Mouse (Mus musculus) megakaryocyte, embryonic 14.5 days (primary cell): ENCODE measurements at regions not wholly inside any gene's neighbourhood (a gene's known extent, or its start where the extent isn't known, plus 50 kb on each side); places are given as distances from the start of the nearest gene placed in this dataset.

ENCODE experiments used
- FLI1 ChIP-seq: IDR thresholded peaks from 2 replicates; pipeline ENCODE4 v1.6.1; 2012; ENCODE audit warnings: low read length, inconsistent platforms, mixed read lengths
- GATA1 ChIP-seq: IDR thresholded peaks from 3 replicates; pipeline ENCODE4 v1.6.1; 2012; ENCODE audit warnings: mixed read lengths, low read length, inconsistent platforms, borderline replicate concordance

GRCm38 (mm10) chr7:64027100-64027499, 88.4 kb upstream of the Klf13 start:
- TF ChIP-seq GATA1 (no peak), FLI1 (no peak)
